Mouse (Mus musculus) stomach, postnatal 0 days (tissue): ENCODE results near the gene Ppp6r3.

ENCODE experiments used
- CTCF ChIP-seq: IDR thresholded peaks from 2 replicates; pipeline ENCODE4 v1.5.1; 2016; ENCODE audit warnings: antibody characterized with exemption, low read depth, mild to moderate bottlenecking, moderate library complexity
- EP300 ChIP-seq: optimal IDR thresholded peaks from 2 replicates; pipeline ENCODE3; 2016; ENCODE audit warnings: antibody characterized with exemption

- TF ChIP-seq CTCF (peak; percentile 84), EP300 (no peak)
Measured at GRCm38 (mm10) chr19:3586540-3586939, 11.0 kb upstream of the Ppp6r3 start.
